Mouse (Mus musculus) gastrocnemius, postnatal 36 days (tissue): Measurements from ENCODE around the gene Wdr46. TPM values are rescaled to one million over a fixed set of nuclear protein-coding genes. Genes with fewer than 3 reads are reported as not detected.
"Not testable (repeated sequence)": the region's sequence is repeated elsewhere in the genome, so short reads cannot be mapped to it uniquely, and the experiment has no call there.

Experiments used
- DNase-seq, 2 experiments: peaks; one replicate each; pipeline ENCODE4 v3.0.0; 2022
- intact Hi-C: fragments of 180-260 bp; cut with DNase I; formaldehyde crosslinking; loops from one replicate; pipeline ENCODE4 v1.15.1; 2025
- total RNA-seq, 2 experiments: library from RNA; stranded (reverse); gene quantifications; 2 replicates each; pipeline ENCODE4 v1.2.3; 2021

The Wdr46 gene
- total RNA-seq, 2 experiments from 2014 or later = 8.4 to 9.7 TPM

GRCm38 (mm10) chr17:33968927-33969326 lies 28.5 kb downstream of the Wdr46 start:
- no peak for DNase-seq
- intact Hi-C loops = loop anchor here (1.0 kb wide), 2 partner anchors 13 to 1333 kb away; no protein-coding TSS in a partner anchor

GRCm38 (mm10) chr17:33969394-33969793 lies 28.9 kb downstream of the Wdr46 start:
- DNase-seq = no peak
- intact Hi-C loops = loop anchor here (1.0 kb wide), 1 partner anchor 1333 kb away; no protein-coding TSS in a partner anchor

GRCm38 (mm10) chr17:33972691-33973090 lies 32.2 kb downstream of the Wdr46 start:
- no peak for DNase-seq
- intact Hi-C loops = no loop called here

- intact Hi-C loops = no loop called here
- DNase-seq = no peak
These were observed 33.1 kb downstream of the Wdr46 start for GRCm38 (mm10) chr17:33973572-33973971.

GRCm38 (mm10) chr17:33977861-33978557 lies 37.5 kb downstream of the Wdr46 start:
- intact Hi-C loops = no loop called here

GRCm38 (mm10) chr17:33978631-33979031 lies 38.2 kb downstream of the Wdr46 start:
- intact Hi-C loops = no loop called here

More at GRCm38 (mm10) chr17:33977861-33978557, 37.5 kb downstream of the Wdr46 start:
- DNase-seq = no peak

GRCm38 (mm10) chr17:33979512-33980050 lies 39.1 kb downstream of the Wdr46 start:
- no peak for DNase-seq
- intact Hi-C loops = no loop called here

More at GRCm38 (mm10) chr17:33978631-33979031, 38.2 kb downstream of the Wdr46 start:
- peak; percentile 69 to 75 for DNase-seq

- intact Hi-C loops = no loop called here
- no peak for DNase-seq
These were observed 39.9 kb downstream of the Wdr46 start for GRCm38 (mm10) chr17:33980181-33981035.

- intact Hi-C loops = not testable (repeated sequence)
- DNase-seq = peak; percentile 83 to 86
These were observed 40.9 kb downstream of the Wdr46 start for GRCm38 (mm10) chr17:33981192-33981909.

GRCm38 (mm10) chr17:33982136-33982535 lies 41.7 kb downstream of the Wdr46 start:
- intact Hi-C loops = loop anchor here (1.0 kb wide), 1 partner anchor 14 kb away; no protein-coding TSS in a partner anchor
- DNase-seq = peak; percentile 45 to 65

GRCm38 (mm10) chr17:33991788-33992664 lies 51.6 kb downstream of the Wdr46 start:
- DNase-seq = no peak
- intact Hi-C loops = no loop called here

- DNase-seq = no peak
- intact Hi-C loops = no loop called here
These were observed 54.5 kb downstream of the Wdr46 start for GRCm38 (mm10) chr17:33994959-33995358.

GRCm38 (mm10) chr17:33995651-33996050 lies 55.2 kb downstream of the Wdr46 start:
- intact Hi-C loops = no loop called here
- no peak for DNase-seq

- DNase-seq, intact Hi-C loops: not testable (repeated sequence)
These were observed 56.6 kb downstream of the Wdr46 start for GRCm38 (mm10) chr17:33997025-33997424.

GRCm38 (mm10) chr17:33998697-33999096 lies 58.2 kb downstream of the Wdr46 start:
- DNase-seq, intact Hi-C loops: not testable (repeated sequence)
